Mouse (Mus musculus): ENCODE data around the gene Snrnp48.

DNA sequence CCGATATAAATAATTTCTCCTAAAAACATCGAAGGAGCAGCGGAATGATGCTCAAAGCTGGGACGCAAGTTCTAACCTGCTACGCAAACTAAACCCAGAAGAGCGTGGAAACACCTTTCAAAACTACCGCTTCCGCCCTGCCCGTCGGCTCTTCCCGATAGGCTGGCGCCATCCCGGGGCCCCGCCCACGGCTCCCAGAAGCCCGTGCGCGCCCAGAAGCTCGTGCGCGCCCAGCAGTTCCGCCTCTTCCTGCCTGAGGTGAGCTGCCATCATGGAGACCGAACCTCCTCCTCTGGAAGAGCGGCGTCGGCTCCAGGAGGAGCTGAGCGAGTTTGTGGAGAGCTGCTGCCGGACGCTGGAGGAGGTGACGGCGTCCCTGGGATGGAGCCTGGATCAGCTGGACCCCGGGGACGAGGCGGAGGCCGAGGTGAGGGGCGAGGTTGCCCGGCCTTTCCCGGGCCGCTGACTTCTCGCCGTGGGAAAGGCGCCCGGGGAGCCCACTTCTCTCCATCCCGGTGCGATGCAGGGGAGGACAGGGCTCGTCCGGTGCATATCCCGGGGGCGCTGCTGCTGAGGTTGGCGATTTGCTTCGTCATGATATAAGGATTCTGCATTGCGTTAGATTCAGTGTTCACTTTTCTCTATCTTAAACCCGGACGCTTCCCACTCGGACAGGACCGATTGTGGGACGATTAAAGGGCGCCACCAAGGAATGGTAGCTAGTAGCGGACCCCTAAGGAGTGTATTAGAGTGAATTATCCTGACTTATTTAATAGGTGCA, at the start of gene Snrnp48:
- no peak for TF ChIP-seq CTCF (IDR thresholded peaks at IDR 0.05; ENCODE audit: low read depth, low read length)
- no peak for TF ChIP-seq GATA1 (IDR thresholded peaks at IDR 0.05; ENCODE audit: borderline replicate concordance, low read length)
- no peak for TF ChIP-seq POLR2AphosphoS5 (IDR thresholded peaks at IDR 0.05; ENCODE audit: insufficient replicate concordance, low read depth, low read length)

All from G1E (cell line).